Mouse (Mus musculus): ENCODE data around the gene Bach2. TPM values are rescaled to one million over a fixed set of nuclear protein-coding genes. Genes with fewer than 3 reads are reported as not detected.
A peak's percentile ranks its signal among the peaks of the same experiment; 100 is the strongest.

Gene Bach2
- 10 to 100 TPM in 1 of 2 experiments, 1 to 10 TPM in 1; 9.1 to 12.9 TPM for total RNA-seq (2021)
- long read RNA-seq, partial matches to known transcripts, result 0 of 3 reads
- long read RNA-seq, other reads (novel, unspliced or antisense), result 3 of 3 reads

GRCm38 (mm10) chr4:32238366-32238854 is at the start of gene Bach2:
TSS of gene Bach2 (plus strand) at chr4:32238804.
- peak; percentile 89 to 93 for DNase-seq (ENCODE audit: low spot score in 2 of 2)

DNA sequence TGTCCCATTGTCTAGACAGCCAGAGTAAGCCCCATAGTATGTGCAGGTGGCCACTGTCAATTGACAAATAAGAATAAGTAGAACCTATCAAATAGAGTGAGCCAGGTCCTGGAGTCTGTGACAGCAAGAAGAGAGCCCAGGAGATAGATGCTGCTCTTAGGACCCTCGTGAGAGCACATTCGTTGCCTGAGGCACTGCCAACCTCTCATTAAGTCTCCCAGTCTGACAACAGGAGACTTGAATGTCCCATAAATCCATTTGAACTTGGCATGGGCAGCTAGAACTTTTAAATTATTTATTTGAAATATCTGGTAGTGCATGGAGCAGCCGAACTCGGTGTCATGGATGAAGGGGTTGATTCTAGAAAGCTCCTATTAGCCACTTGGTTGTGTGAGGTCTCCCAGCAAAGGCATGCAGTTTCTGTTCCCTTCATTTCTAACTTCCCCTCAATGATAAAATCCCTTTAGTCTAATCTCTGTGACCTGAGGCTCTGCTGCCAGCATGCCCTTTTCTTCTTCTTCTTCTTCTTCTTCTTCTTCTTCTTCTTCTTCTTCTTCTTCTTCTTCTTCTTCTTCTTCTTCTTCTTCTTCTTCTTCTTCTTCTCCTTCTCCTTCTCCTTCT is 49.1 kb upstream of the Bach2 start:
- DNase-seq (ENCODE audit: low spot score in 2 of 2), result no peak

DNA sequence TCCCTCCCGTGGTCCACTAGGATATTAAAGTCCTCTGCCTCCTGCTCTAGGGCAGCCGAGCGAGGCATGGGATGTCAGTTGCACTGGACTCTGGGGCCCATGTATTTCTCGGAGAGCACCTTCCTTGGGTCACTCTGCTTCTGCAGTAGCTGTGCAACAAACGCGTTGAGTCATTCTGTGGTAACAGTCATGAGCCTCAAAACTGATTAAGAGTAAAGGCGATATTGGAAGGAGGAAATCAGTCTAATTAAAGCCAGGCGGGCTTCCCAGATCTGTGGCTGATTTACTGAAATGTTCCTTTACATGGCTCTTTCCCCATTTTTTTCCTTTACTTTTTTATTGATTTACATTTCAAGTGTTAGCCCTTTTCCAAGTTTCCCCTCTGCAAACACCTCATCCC is 48.1 kb upstream of the Bach2 start:
- DNase-seq (ENCODE audit: low spot score in 2 of 2), result no peak

- DNase-seq (ENCODE audit: low spot score in 2 of 2), result no peak
Measured at GRCm38 (mm10) chr4:32195945-32196921, 42.4 kb upstream of the Bach2 start.

DNA sequence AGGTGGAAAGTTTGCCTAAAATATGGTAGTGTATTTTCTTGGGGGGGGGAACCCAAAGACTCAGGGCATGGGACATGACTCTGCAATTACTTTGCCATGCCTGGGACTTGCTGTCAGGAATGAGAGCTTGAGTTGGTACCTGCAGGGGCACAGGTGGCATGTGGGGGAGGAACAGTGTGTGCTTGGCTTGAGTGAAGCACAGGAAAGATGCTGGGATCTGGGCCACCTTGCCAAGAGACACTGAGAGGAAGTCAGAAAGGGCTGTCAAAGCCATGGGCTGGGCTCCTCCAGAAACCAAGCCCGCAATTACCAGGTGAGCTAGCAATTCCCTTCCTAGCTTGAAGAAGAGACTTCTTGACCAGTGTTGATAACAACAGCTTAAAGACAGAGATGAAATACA is 40.6 kb upstream of the Bach2 start:
- DNase-seq (ENCODE audit: low spot score in 2 of 2), result no peak

GRCm38 (mm10) chr4:32198589-32198988 is 40.0 kb upstream of the Bach2 start:
- DNase-seq (ENCODE audit: low spot score in 2 of 2), result no peak

GRCm38 (mm10) chr4:32199156-32199555 is 39.4 kb upstream of the Bach2 start:
- DNase-seq (ENCODE audit: low spot score in 2 of 2), result peak; percentile 29 to 71

GRCm38 (mm10) chr4:32201114-32201513 is 37.5 kb upstream of the Bach2 start:
- DNase-seq (ENCODE audit: low spot score in 2 of 2), result no peak

- DNase-seq (ENCODE audit: low spot score in 2 of 2), result no peak
Measured at GRCm38 (mm10) chr4:32202362-32202761, 36.2 kb upstream of the Bach2 start.

- DNase-seq (ENCODE audit: low spot score in 2 of 2), result no peak
Measured at GRCm38 (mm10) chr4:32204819-32205218, 33.8 kb upstream of the Bach2 start.

DNA sequence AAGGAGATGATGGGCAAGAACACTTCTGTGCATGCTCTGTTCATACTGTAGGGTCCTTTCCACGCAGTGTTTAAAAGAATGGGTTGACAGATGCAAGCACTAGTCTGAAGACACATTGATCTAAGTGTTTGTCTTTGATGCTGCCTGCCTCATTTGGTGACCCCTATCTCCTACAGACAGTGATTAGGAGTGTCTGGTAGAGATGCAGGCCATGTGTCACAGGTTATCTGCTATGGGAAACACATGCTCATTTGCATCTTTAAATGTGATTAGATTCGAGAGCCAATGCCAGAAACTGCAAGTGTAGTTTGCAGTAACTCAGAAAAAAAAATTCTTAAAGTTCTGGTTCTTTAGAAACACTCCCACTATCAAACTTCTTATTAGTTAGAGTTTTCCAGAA is 32.8 kb upstream of the Bach2 start:
- no peak for DNase-seq (ENCODE audit: low spot score in 2 of 2)

GRCm38 (mm10) chr4:32209995-32210394 is 28.6 kb upstream of the Bach2 start:
- DNase-seq (ENCODE audit: low spot score in 2 of 2), result no peak

DNA sequence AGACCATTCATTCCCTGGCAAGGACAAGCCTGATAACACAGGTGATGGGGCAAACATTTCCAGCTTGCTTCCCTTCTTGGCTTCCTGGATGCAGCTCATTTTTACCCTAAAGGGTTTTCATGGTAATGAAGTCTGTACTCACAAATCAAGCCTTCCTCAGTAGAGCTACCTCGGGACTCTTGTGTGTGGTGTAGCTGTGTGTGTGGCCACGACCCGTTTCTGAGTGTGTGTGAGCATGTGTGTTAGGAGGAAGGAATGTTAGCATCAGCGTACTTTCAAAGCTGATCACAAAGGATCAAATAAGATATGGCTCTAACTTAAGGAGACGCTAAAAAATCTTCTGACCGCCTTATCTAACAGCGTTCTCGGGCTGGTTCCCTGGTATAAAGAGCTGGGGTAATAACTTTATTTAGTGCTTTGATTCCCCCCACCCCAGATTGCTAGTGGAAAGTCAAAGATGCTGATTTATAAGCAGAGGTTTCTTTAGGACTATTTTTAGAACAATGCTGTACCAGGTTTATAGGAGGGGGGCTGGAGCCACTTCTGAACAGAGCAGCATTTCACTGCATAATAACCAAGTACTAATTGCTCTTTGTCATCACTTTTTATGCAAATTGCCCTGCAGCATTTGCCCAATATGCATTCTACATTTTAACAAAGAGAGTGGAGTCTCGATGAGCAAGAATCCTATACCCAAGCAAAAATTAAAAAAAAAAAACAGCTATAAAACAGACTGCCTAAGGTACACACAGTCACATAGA is 28.0 kb upstream of the Bach2 start:
- DNase-seq (ENCODE audit: low spot score in 2 of 2), result no peak

GRCm38 (mm10) chr4:32212593-32212992 is 26.0 kb upstream of the Bach2 start:
- DNase-seq (ENCODE audit: low spot score in 2 of 2), result no peak

GRCm38 (mm10) chr4:32216466-32216865 is 22.1 kb upstream of the Bach2 start:
- DNase-seq (ENCODE audit: low spot score in 2 of 2), result no peak

DNA sequence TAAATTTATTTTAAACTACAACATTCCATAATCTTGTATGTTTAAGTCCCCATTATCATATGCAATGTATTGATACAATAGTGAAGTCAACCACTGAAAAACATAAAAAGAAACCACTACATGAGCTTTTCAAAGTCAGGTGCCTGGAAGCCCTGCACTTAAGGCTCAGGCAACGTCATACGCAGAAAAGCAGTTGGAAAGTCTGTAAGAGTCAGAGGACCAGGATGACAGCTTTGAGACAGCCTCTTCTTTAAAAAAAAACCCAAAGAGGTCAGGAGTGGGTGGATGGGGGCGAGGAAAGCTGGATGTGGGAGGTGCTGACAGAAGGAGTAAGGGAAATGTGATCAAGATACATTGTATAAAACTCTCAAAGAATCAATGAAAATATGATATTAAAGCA is 21.6 kb upstream of the Bach2 start:
- DNase-seq (ENCODE audit: low spot score in 2 of 2), result no peak

DNA sequence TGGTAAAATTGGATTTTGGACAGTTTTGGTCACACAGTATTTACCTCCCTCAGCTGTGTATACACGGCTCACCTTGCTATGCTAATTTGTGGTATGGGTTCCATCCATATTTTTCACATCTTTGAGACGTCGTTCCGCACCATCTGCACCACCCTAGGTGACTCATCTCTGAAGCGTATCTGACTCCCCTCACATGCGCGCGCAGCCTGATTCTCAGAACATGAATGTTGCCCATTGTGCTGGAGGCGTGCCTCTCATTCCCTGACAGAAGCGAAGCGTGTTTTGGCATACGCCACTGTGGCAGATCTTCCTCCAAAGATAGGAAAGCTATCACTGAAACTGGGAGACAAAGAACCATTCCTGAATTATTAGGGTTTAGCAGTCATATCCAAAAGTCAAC is 21.0 kb upstream of the Bach2 start:
- DNase-seq (ENCODE audit: low spot score in 2 of 2), result peak; percentile 80 to 91

GRCm38 (mm10) chr4:32218371-32218770 is 20.2 kb upstream of the Bach2 start:
- no peak for DNase-seq (ENCODE audit: low spot score in 2 of 2)

- no peak for DNase-seq (ENCODE audit: low spot score in 2 of 2)
Measured at GRCm38 (mm10) chr4:32219428-32220128, 19.0 kb upstream of the Bach2 start.

GRCm38 (mm10) chr4:32220129-32220491 is 18.5 kb upstream of the Bach2 start:
- no peak for DNase-seq (ENCODE audit: low spot score in 2 of 2)

- DNase-seq (ENCODE audit: low spot score in 2 of 2), result no peak
Measured at GRCm38 (mm10) chr4:32220961-32221360, 17.6 kb upstream of the Bach2 start.

All from layer of hippocampus, adult 18-20 months (tissue).